Mouse (Mus musculus) gastrocnemius, postnatal 25 days (tissue): ENCODE measurements at regions not wholly inside any gene's neighbourhood (a gene's known extent, or its start where the extent isn't known, plus 50 kb on each side); places are given as distances from the start of the nearest gene placed in this dataset.

ENCODE experiments used
- DNase-seq: peaks from one replicate; pipeline ENCODE4 v3.0.0; 2022

- no peak for DNase-seq
Measured at GRCm38 (mm10) chr4:54812740-54813634, 131.9 kb upstream of the Zfp462 start.

GRCm38 (mm10) chr4:54837326-54837725 lies 107.5 kb upstream of the Zfp462 start:
- peak; percentile 79 for DNase-seq

- no peak for DNase-seq
Measured at GRCm38 (mm10) chr4:54838111-54838510, 106.7 kb upstream of the Zfp462 start.

- DNase-seq: no peak
Measured at GRCm38 (mm10) chr4:54838794-54839193, 106.1 kb upstream of the Zfp462 start.

- DNase-seq: no peak
Measured at GRCm38 (mm10) chr4:54852991-54853925, 91.6 kb upstream of the Zfp462 start.

GRCm38 (mm10) chr4:54858604-54859003 lies 86.2 kb upstream of the Zfp462 start:
- DNase-seq: no peak

GRCm38 (mm10) chr4:54866062-54866461 lies 78.8 kb upstream of the Zfp462 start:
- DNase-seq: no peak

GRCm38 (mm10) chr4:54874136-54874827 lies 70.6 kb upstream of the Zfp462 start:
- no peak for DNase-seq

GRCm38 (mm10) chr4:54875506-54875905 lies 69.3 kb upstream of the Zfp462 start:
- no peak for DNase-seq

GRCm38 (mm10) chr4:54877361-54877760 lies 67.5 kb upstream of the Zfp462 start:
- no peak for DNase-seq

GRCm38 (mm10) chr4:54878531-54878930 lies 66.3 kb upstream of the Zfp462 start:
- no peak for DNase-seq

- no peak for DNase-seq
Measured at GRCm38 (mm10) chr4:54893288-54893687, 51.6 kb upstream of the Zfp462 start.
